Mouse (Mus musculus) hindbrain, embryonic 11.5 days (tissue): ENCODE measurements around the gene Gm4756. TPM values are rescaled to one million over a fixed set of nuclear protein-coding genes. Genes with fewer than 3 reads are reported as not detected.

ENCODE experiments used
- polyA plus RNA-seq: library from polyadenylated mRNA; unstranded; fragments of >200 nt; fragmentation: Nextera tagmentation; extraction: Ambion mirVana; gene quantifications from 2 replicates; pipeline ENCODE4 v1.2.1, GENCODE M21; 2014

Gm4756 gene
- polyA plus RNA-seq, 1 experiment from 2014 or later = not detected

Other genes starting within 250 kb of the Gm4756 start
- gene Rtn1, start 240.6 kb downstream of the Gm4756 start, polyA plus RNA-seq = 488 and 505 TPM in 2 replicates
- 2.4 and 2.9 TPM in 2 replicates for gene Lrrc9, start 207.8 kb downstream of the Gm4756 start, polyA plus RNA-seq
- 16.2 and 16.6 TPM in 2 replicates for gene Pcnx4, start 113.3 kb downstream of the Gm4756 start, polyA plus RNA-seq
- 7.1 and 9.5 TPM in 2 replicates for gene Dhrs7, start 15.2 kb upstream of the Gm4756 start, polyA plus RNA-seq
- gene Ppm1a, start 107.8 kb upstream of the Gm4756 start, polyA plus RNA-seq = 68.8 and 74.0 TPM in 2 replicates